Mouse (Mus musculus): ENCODE measurements around the gene Gm5065. TPM values are rescaled to one million over a fixed set of nuclear protein-coding genes. Genes with fewer than 3 reads are reported as not detected.

The Gm5065 gene
- total RNA-seq (2017) = not detected in 2 replicates

- ATAC-seq (replicated peaks in 1 of 2; ENCODE audit: insufficient read depth in 1 of 2, low FRiP score in 2 of 2, low TSS enrichment in 1 of 2, low read depth in 1 of 2, poor library complexity in 2 of 2, severe bottlenecking in 2 of 2) = no peak
Measured at GRCm38 (mm10) chr7:5350237-5350636, at the start of gene Gm5065. TSS of gene Gm5065 (plus strand) at chr7:5350537.

DNA sequence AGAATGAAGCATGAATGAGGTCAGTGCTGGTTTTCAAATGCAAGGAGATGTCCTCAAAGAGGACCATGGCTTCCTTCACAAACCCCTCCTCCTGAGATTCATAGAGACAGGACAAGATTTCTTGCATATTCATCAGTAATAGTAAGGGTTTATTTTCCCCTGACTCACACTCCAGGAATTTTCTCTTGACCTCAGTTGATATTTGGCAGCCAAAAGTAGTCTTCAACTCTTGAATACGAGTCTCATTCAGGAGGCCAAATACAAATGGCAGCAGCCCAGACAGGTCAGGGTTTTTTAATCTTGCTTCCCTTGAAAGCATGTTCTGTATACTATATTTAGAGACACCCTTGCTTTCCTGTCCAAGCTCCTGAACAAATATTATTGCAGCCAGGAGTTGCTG, 22.8 kb upstream of the Gm5065 start:
- ATAC-seq (replicated peaks in 1 of 2; ENCODE audit: insufficient read depth in 1 of 2, low FRiP score in 2 of 2, low TSS enrichment in 1 of 2, low read depth in 1 of 2, poor library complexity in 2 of 2, severe bottlenecking in 2 of 2) = no peak

DNA sequence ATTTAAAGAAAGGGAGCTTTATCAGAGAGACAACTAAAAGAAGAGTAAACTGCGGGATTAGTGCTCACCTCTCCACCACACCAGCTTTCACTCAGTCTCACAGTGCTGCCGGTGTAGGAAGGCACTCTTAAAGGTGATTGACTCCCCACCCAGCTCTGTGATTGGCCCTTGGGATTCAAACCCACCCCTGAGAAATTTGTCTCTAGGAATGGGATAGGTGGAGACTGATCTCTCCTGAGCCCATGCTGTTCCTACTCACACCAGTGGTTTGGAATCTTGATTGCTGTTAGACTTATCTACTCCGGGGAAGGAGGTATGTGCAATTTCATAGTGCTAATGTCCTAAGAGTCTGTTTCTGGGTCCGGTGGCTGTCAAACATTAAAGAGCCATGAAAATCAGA, 598 bp downstream of the Gm5065 start, which contains the start of gene Nlrp2:
Gene Nlrp2, minus strand, starts transcription at position 101 of the 400 bp plus-strand sequence.
- no peak for ATAC-seq (replicated peaks in 1 of 2; ENCODE audit: insufficient read depth in 1 of 2, low FRiP score in 2 of 2, low TSS enrichment in 1 of 2, low read depth in 1 of 2, poor library complexity in 2 of 2, severe bottlenecking in 2 of 2)

- no peak for ATAC-seq (replicated peaks in 1 of 2; ENCODE audit: insufficient read depth in 1 of 2, low FRiP score in 2 of 2, low TSS enrichment in 1 of 2, low read depth in 1 of 2, poor library complexity in 2 of 2, severe bottlenecking in 2 of 2)
Measured at GRCm38 (mm10) chr7:5363599-5363998, 13.3 kb downstream of the Gm5065 start.

DNA sequence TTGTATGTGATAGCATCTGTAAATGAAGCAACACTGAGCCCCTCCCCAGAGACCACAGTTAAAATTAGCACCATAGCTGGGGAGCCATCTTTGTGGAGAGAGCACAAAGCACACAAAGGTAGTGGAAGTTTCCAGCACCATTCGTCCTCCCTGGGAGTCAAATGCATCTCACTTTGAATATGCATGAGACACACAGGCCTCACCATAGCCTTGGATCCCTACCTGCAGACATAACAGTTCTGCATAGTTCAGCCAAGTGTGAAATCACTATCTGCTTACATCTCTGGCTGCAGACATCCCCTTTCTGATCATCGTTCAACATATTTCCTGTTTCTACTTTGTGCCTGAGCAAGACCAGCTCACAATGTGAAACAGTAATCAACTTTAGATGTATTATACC, 16.4 kb downstream of the Gm5065 start:
- ATAC-seq (replicated peaks in 1 of 2; ENCODE audit: insufficient read depth in 1 of 2, low FRiP score in 2 of 2, low TSS enrichment in 1 of 2, low read depth in 1 of 2, poor library complexity in 2 of 2, severe bottlenecking in 2 of 2) = no peak

DNA sequence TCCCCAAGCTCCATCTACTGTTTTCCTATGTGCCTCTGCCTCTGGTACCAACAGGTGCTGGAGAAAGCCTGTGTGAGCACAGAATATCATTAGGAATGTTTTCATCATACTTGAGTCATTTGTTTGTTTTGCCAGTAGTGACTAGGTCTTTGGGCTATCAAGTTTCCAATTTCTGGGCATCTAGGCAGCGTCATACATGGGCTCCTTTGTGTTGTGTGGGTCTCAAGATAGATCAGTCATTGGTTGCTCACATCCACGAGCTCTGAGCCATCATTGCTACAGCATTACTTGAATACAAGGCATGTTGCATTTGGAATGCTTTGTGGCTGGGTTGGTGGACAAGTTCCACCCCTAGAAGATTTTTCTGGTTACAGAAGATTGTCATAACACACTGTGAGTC, 55.9 kb downstream of the Gm5065 start:
- ATAC-seq (replicated peaks in 1 of 2; ENCODE audit: insufficient read depth in 1 of 2, low FRiP score in 2 of 2, low TSS enrichment in 1 of 2, low read depth in 1 of 2, poor library complexity in 2 of 2, severe bottlenecking in 2 of 2) = no peak

Other genes starting within 250 kb of the Gm5065 start
- not detected in 2 replicates for gene Rfpl4, start 233.6 kb upstream of the Gm5065 start, total RNA-seq (2017)
- gene Rasl2-9, start 224.6 kb upstream of the Gm5065 start, total RNA-seq (2017) = not detected in 2 replicates
- not detected in 2 replicates for gene Vmn1r55, start 200.9 kb upstream of the Gm5065 start, total RNA-seq (2017)
- not detected in 2 replicates for gene Vmn1r56, start 153.8 kb upstream of the Gm5065 start, total RNA-seq (2017)
- gene Vmn1r57, start 132.0 kb upstream of the Gm5065 start, total RNA-seq (2017) = not detected in 2 replicates
- not detected in 2 replicates for gene Nlrp2, start 498 bp downstream of the Gm5065 start, total RNA-seq (2017)
- not detected in 2 replicates for gene Vmn1r58, start 62.9 kb downstream of the Gm5065 start, total RNA-seq (2017)
- not detected in 2 replicates for gene Vmn1r59, start 106.2 kb downstream of the Gm5065 start, total RNA-seq (2017)
- not detected in 2 replicates for gene Vmn2r28, start 143.4 kb downstream of the Gm5065 start, total RNA-seq (2017)
- not detected in 2 replicates for gene Vmn1r60, start 196.8 kb downstream of the Gm5065 start, total RNA-seq (2017)

All from hematopoietic stem cell, adult 5-6 weeks (primary cell).